Mouse (Mus musculus) CD4-positive helper T cell, adult 2 months (primary cell): ENCODE results near the gene Pkdrej.
"Not testable (repeated sequence)": the region's sequence is repeated elsewhere in the genome, so short reads cannot be mapped to it uniquely, and the experiment has no call there.

Experiments
- DNase-seq: peaks from one replicate; pipeline ENCODE4 v3.0.0-alpha.2; 2012; ENCODE audit warnings: low read depth, missing footprints, low spot score

The Pkdrej gene

GRCm38 (mm10) chr15:85821203-85822010 lies at the start of gene Pkdrej:
Gene Pkdrej, minus strand, starts transcription at chr15:85821734.
- DNase-seq, result no peak

- peak; percentile 74 for DNase-seq
These were observed 46.2 kb upstream of the Pkdrej start for GRCm38 (mm10) chr15:85867696-85868095.

DNA sequence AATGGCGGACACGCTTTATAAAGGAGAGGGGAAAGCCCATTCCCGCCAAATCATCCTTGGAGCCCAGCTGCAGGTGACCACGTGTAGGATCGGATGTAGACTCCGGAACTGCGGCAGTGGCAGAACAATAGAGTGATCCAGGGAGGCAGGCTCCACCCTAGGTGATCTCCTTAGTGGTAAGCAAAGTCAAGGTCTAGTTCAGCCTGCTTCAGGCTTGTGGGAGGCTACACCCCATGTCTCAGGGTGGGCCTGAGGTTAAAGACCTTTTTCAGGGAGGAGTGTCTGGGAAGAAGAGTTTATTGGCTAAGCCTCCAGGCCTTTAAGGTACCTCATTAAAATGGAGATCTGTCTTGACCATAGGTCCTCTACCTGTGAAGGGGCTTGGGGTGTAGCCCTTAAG lies 44.4 kb upstream of the Pkdrej start:
- DNase-seq, result not testable (repeated sequence)

DNA sequence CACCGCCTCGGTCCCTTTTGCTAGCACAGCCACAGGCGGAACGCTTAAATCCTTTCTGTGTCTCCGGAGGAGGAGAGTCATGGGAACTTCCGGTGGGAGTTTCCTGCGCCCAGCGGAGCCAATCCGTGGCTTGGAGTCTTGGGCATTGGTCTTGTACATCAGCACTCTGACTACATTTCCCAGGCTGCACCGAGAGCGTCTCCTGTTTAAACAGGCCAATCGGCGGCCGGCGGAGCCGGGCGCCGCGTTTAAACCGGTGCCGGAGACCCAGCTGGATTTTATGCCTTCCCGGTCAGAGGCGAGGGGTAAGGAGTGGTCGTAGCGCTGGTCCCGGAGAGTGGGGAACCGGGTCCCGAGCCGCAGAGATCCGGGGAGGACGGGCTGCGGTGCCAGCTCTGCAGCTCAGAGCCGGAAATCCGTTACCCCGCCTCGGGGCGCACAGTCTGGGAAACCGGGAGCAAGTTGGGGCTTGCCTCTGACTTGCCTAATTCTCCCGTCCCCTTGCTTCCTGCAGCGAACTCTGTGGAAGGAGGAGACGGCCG lies 38.0 kb upstream of the Pkdrej start, which contains the start of gene Gtse1:
TSS of gene Gtse1 (plus strand) at position 256 of the 542 bp plus-strand sequence.
- peak; percentile 95 for DNase-seq

DNA sequence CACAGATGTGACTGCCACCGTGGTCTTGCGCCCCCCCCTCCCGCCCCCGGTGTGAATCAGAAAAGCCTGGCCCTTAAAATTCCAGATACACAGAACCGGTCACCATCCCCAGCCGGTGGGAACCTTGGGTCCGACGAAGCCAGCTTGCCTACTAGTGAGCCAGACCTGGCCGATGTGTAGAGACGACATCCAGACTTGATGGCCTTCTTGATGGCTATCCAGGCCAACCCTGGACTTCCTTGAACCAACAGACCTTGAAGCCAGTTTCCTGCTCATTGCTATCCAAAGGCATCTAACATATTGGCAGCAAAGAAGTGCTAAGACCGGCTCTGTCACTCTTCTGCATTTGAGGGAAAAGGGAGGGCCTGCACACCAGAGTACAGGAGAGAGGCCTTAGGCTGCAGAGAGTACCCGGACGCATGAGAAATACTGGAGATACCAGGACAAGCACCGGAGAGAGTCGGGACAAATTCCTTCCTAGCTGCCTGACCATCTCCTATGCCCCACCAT lies 37.5 kb upstream of the Pkdrej start:
- DNase-seq, result no peak

GRCm38 (mm10) chr15:85851656-85852392 lies 30.3 kb upstream of the Pkdrej start:
- DNase-seq, result no peak

DNA sequence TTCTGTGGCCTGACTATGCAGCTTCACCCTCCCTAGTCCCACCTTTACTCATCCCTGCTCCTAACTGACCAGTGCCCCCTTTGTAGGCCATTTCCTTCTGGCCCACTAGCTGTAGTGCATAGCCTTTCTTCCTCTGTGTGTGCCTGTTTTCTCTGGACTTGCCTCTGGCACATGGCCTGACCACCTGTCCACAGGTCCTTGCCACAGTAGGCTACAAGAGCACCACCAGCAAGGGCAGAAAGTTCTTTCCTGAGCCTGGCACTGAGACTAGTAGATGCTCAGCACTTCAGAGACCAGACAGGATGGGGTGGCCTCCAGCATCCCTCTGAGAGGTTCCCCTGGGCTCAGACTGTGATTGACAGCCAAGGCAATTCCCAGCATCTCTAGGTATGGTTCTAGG lies 23.5 kb upstream of the Pkdrej start:
- DNase-seq, result no peak

- DNase-seq, result no peak
These were observed 20.3 kb upstream of the Pkdrej start for GRCm38 (mm10) chr15:85841796-85842360.

- peak; percentile 36 for DNase-seq
These were observed 19.4 kb upstream of the Pkdrej start for GRCm38 (mm10) chr15:85840983-85841382.

- DNase-seq, result no peak
These were observed 15.4 kb upstream of the Pkdrej start for GRCm38 (mm10) chr15:85836887-85837286.

DNA sequence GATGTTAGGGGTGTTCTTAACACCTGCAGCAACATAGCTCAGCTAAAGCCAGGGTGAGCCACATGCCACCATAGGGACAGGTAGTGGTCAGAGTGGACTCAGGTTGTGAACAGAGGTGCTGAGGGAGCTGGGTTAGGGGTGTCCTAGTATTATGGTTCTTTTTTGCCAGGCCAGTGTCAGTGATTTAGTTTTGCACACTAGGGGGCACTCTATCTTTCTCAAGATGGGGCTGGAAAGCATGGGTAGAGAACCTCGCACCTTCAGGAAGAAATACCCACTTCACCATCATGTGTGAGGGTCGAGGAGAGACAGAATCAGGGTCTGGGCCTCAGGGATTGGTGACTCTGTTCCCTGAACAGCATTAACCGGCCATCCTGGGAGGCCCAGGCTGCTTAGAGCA lies 13.8 kb upstream of the Pkdrej start:
- DNase-seq, result peak; percentile 17

DNA sequence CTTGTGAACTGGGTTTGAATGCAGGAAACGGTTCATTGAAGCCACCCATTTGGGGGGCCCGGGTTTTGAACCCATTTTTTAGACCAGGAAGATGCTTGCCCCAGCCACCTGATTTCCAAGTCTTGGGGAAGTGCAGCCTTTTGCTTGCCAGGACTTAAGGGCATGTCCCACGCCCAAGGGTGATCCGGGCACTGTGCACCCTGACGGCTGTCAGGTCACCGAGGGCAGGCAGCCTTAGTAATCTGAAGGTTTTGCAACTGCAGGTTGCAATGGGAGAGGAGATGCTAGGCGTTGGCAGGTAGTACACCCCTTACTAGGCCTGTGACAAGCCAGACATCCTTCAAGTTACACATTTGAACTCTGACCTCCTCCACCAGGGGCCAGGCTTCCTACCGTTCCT lies 11.1 kb upstream of the Pkdrej start:
- no peak for DNase-seq

- DNase-seq, result peak; percentile 87
These were observed 10.5 kb upstream of the Pkdrej start, which contains the start of gene Ttc38 for GRCm38 (mm10) chr15:85831954-85832590. Gene Ttc38, plus strand, starts transcription at chr15:85832306.

DNA sequence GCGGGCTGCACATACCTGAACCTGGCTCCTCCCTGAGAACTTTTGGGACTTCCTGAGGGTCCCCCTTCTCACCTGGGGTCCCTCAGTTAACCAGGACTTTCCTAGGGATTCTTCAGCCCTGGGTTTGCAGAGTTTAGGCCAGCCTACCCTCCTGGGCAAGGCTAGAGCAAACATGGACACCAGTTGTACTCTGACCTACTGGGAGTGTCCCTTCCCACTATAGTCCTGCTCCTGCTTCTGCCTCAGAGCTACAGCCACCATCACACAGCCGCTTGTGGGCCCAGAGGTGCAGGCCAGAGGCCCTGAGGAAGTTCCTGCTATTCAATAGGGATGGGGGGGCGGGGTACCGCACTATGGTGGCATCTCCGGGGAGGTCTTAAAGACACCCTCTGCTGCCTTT lies 7.9 kb upstream of the Pkdrej start:
- no peak for DNase-seq

DNA sequence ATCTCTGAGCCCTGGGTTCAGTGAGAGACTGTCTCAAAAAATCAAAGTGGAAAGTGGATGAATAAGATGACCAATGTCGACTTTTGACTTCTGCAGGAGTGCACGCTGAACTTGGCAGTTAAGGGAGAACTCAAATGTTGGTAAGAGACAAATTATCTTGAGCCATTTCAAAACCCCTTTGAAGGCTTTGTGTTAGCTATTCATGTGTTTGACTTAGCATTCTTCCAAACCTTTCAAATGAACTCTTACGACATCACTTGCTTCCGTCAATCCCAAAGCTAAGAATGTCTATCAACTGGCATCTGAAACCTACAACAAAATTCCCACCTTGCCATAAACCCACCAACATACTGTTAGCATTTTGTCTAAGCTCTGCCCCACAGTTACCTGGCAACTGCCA lies 6.5 kb upstream of the Pkdrej start:
- no peak for DNase-seq

- no peak for DNase-seq
These were observed 5.1 kb upstream of the Pkdrej start for GRCm38 (mm10) chr15:85826676-85827075.

DNA sequence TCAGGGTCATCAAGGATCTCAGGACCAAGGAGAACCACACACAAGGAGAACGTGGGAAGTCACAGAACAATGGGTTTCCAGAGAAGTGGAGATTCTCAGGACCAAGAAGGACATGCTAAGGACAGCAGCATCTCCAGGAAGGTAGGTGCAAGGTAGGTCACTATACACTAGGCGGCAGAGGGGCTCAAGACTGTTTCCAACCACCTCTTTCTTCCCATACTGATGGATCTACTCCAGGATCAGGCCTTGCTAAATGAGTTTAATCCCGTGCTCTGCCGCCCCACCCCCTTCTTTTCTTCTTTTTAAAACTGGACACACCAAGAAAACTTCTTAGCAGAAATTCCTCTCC lies 451 bp upstream of the Pkdrej start:
- no peak for DNase-seq

DNA sequence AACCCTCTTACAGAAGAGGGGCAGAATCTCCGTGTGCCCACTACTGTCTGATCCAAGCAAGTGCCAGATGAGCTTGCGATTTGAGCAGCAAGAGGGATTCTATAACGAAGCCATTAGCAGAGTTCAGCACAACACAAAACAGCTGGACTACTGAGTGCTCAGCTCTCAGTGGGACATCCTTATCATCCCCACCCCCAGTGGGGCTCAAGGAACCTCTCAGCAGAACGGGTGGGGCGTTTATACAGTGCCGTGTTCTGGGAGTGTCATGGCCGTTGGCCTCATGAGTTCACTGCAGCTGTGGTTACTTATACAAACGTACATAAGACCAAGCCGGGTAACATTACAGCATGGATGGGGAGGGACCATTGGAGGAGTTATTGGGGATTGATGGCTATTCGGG lies 8.1 kb downstream of the Pkdrej start:
- no peak for DNase-seq

DNA sequence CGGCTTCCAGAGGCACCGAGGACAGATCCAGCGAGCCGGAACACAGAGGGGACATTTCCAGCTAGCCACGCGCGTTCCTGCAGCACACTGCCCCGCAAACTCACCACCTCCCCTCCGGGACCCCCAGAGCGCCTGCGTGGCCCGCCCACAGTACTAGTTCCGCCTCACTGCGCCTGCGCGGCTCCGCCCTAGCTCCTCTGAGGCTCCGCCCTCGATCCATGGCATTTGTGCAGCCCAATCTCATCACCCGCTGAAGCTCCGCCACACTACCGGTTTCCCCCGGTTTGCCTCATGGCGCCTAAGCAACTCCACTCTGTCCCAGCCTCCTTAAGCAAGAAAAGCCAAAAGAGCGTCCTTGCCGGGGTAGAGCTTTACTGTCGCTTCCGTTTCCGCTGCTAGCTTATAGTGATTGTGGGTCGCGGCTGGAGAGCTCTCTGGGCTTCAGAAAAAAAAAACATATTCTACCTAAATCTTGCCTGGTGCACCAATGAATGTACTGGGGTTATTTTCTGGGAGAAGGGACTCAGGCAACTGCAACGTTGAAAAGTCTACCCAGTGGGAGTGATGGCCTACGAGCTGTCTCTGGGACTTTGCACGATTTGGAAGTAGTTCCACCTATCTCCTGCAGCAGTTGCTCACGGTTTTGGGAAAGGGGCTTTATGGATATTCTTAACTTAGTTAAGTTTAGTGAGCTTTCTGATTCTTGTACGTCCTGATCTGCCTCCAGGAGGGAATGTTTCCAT lies 9.8 kb downstream of the Pkdrej start, which contains the start of gene Cdpf1:
TSS of gene Cdpf1 (minus strand) at position 163 of the 743 bp plus-strand sequence.
- peak; percentile 95 for DNase-seq

DNA sequence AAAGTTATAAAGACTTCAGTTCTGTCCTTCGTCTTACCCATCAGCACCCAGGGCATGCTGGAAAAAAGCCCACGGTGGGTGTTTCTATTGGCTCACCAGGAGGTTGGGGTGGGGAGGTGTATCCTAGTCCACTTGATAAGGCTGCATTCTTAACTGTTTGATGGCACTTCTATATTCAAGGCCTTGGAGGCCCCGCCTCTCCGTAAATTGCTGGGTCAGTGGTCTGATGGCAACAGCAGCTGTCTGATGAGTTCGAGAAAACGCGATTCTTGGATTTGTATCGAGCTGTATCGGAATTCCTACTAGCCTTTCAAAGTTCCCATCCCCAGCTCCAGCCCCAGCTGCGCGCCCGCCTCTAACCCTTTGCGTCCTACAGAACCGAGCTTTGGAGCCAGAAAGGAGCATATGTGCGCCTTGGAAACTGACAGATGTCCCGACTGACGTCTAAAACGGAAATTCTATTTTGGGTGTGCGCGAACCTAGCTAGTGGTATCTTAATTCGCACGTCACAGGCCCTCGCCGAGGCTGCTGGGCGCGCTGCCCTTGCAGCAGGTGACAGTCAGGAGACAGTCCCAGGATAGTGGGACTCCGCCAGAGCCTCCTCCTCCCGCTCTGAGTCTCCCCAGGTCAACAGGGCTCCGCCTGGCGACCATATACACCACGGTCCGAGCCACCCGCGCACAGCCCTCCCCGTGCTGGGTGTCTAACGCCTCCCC lies 10.6 kb downstream of the Pkdrej start:
- DNase-seq, result peak; percentile 83
